Mouse (Mus musculus) C2C12 (cell line): ENCODE measurements around the gene Cetn4.

Experiments
- CTCF ChIP-seq: IDR thresholded peaks from one replicate; pipeline ENCODE4 v1.5.1; 2011; ENCODE audit not compliant: control insufficient read depth, insufficient read depth, insufficient read length
- MAX ChIP-seq: IDR thresholded peaks from one replicate; pipeline ENCODE4 v1.6.1; 2011; ENCODE audit warnings: mild to moderate bottlenecking, control low read depth
- USF1 ChIP-seq: IDR thresholded peaks from one replicate; pipeline ENCODE4 v1.6.1; 2011; ENCODE audit warnings: low read depth, mild to moderate bottlenecking, control low read depth, moderate library complexity

DNA sequence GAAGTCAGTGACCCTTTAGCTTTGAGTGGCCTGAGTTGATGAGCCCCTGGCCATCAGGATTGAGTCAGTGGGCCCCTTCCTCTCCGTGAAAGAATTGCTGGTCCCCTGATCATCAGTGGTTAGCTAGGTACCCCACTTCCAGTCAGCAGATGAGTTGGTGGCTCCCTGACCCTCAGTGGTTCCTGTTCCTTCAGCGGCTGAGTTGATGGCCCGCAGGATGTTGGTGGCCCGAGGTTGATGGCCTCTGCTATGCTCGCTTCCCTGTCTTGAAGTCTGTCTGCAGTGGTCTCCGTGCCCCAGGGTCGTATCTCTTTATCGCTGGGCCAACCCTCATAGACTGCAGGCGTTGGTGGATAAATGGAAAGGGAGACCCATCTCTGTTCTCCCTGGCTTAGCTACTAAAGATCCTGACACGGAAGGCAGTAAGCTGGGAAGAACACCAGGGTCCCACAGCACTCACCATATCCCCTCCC, 575 bp downstream of the Cetn4 start:
- TF ChIP-seq CTCF (no peak), MAX (no peak), USF1 (no peak)
